Mouse (Mus musculus) left cerebral cortex, postnatal 10 days (tissue): ENCODE data around the gene Dnah12. TPM values are rescaled to one million over a fixed set of nuclear protein-coding genes. Genes with fewer than 3 reads are reported as not detected.
"Not testable (repeated sequence)": the region's sequence is repeated elsewhere in the genome, so short reads cannot be mapped to it uniquely, and the experiment has no call there.

Experiments used
- DNase-seq, 2 experiments: peaks; one replicate each; pipeline ENCODE4 v3.0.0; 2021 to 2022; ENCODE audit warnings: low spot score in 2 of 2, mixed read lengths in 1 of 2; ENCODE audit errors: extremely low spot score in 1 of 2
- intact Hi-C: fragments of 180-260 bp; cut with DNase I; formaldehyde crosslinking; loops from one replicate; pipeline ENCODE4 v1.15.1; 2025
- total RNA-seq, 2 experiments: library from RNA; stranded (reverse); gene quantifications; 2 replicates each; pipeline ENCODE4 v1.2.3; 2021

Dnah12 gene
- total RNA-seq, 2 experiments from 2014 or later: 0.26 to 0.62 TPM

- no peak for DNase-seq
Measured at GRCm38 (mm10) chr14:26690727-26691126, 2.3 kb upstream of the Dnah12 start.

GRCm38 (mm10) chr14:26691363-26691762 is 1.7 kb upstream of the Dnah12 start:
- intact Hi-C loops: no loop called here

More at GRCm38 (mm10) chr14:26690727-26691126, 2.3 kb upstream of the Dnah12 start:
- intact Hi-C loops: no loop called here

GRCm38 (mm10) chr14:26697912-26698311 is 4.8 kb downstream of the Dnah12 start:
- DNase-seq: no peak
- intact Hi-C loops: no loop called here

More at GRCm38 (mm10) chr14:26691363-26691762, 1.7 kb upstream of the Dnah12 start:
- no peak for DNase-seq

GRCm38 (mm10) chr14:26705246-26705645 is 12.2 kb downstream of the Dnah12 start:
- DNase-seq, intact Hi-C loops: not testable (repeated sequence)

- DNase-seq, intact Hi-C loops: not testable (repeated sequence)
Measured at GRCm38 (mm10) chr14:26719696-26720095, 26.6 kb downstream of the Dnah12 start.

GRCm38 (mm10) chr14:26724898-26725297 is 31.8 kb downstream of the Dnah12 start:
- intact Hi-C loops: no loop called here
- no peak for DNase-seq

- intact Hi-C loops: no loop called here
Measured at GRCm38 (mm10) chr14:26758566-26758965, 65.5 kb downstream of the Dnah12 start.

GRCm38 (mm10) chr14:26764827-26765226 is 71.8 kb downstream of the Dnah12 start:
- no peak for DNase-seq
- intact Hi-C loops: no loop called here

More at GRCm38 (mm10) chr14:26758566-26758965, 65.5 kb downstream of the Dnah12 start:
- no peak for DNase-seq

GRCm38 (mm10) chr14:26768195-26768594 is 75.1 kb downstream of the Dnah12 start:
- no peak for DNase-seq
- intact Hi-C loops: no loop called here

GRCm38 (mm10) chr14:26773536-26773935 is 80.5 kb downstream of the Dnah12 start:
- intact Hi-C loops: no loop called here
- no peak for DNase-seq

GRCm38 (mm10) chr14:26783731-26784130 is 90.7 kb downstream of the Dnah12 start:
- DNase-seq: no peak
- intact Hi-C loops: no loop called here

GRCm38 (mm10) chr14:26785695-26786094 is 92.6 kb downstream of the Dnah12 start:
- intact Hi-C loops: no loop called here
- no peak for DNase-seq

GRCm38 (mm10) chr14:26794431-26794830 is 101.4 kb downstream of the Dnah12 start:
- intact Hi-C loops: no loop called here
- DNase-seq: no peak

GRCm38 (mm10) chr14:26798330-26798729 is 105.3 kb downstream of the Dnah12 start:
- intact Hi-C loops: no loop called here
- DNase-seq: no peak

- intact Hi-C loops: no loop called here
- no peak for DNase-seq
Measured at GRCm38 (mm10) chr14:26799286-26799685, 106.2 kb downstream of the Dnah12 start.

GRCm38 (mm10) chr14:26805500-26805899 is 112.4 kb downstream of the Dnah12 start:
- no peak for DNase-seq
- intact Hi-C loops: no loop called here

- DNase-seq: no peak
- intact Hi-C loops: no loop called here
Measured at GRCm38 (mm10) chr14:26812734-26813133, 119.7 kb downstream of the Dnah12 start.

GRCm38 (mm10) chr14:26813871-26814270 is 120.8 kb downstream of the Dnah12 start:
- no peak for DNase-seq
- intact Hi-C loops: no loop called here

GRCm38 (mm10) chr14:26814908-26815307 is 121.8 kb downstream of the Dnah12 start:
- intact Hi-C loops: no loop called here

GRCm38 (mm10) chr14:26816785-26817184 is 123.7 kb downstream of the Dnah12 start:
- intact Hi-C loops: no loop called here
- no peak for DNase-seq

More at GRCm38 (mm10) chr14:26814908-26815307, 121.8 kb downstream of the Dnah12 start:
- no peak for DNase-seq

- no peak for DNase-seq
- intact Hi-C loops: no loop called here
Measured at GRCm38 (mm10) chr14:26826020-26826419, 132.9 kb downstream of the Dnah12 start.
